Mouse (Mus musculus) neutrophil, adult 5-6 weeks (primary cell): ENCODE results near the gene Slc43a2. TPM values are rescaled to one million over a fixed set of nuclear protein-coding genes. Genes with fewer than 3 reads are reported as not detected.

Source experiments
- ATAC-seq: fragments of 151-379, 151-347 bp; 2 replicates; pipeline ENCODE4 v1.8.0; 2017; ENCODE audit warnings: mild to moderate bottlenecking, moderate TSS enrichment; ENCODE audit not compliant: insufficient number of reproducible peaks, poor library complexity, low FRiP score, severe bottlenecking; ENCODE audit errors: extremely low read depth
- total RNA-seq: library from RNA; stranded (forward); fragments of 200-1000 nt; gene quantifications from 2 replicates; pipeline ENCODE4 v1.2.3, GENCODE M21; 2017

The Slc43a2 gene
- total RNA-seq, 1 experiment from 2014 or later, result 48.4 TPM

- ATAC-seq, result peak; percentile 33; the same call in 1 of the 2 replicates
Observed at GRCm38 (mm10) chr11:75588285-75588941, 56.9 kb downstream of the Slc43a2 start.

- no peak for ATAC-seq
Observed at GRCm38 (mm10) chr11:75592612-75593011, 61.1 kb downstream of the Slc43a2 start.

GRCm38 (mm10) chr11:75594431-75594830 lies 62.9 kb downstream of the Slc43a2 start:
- peak; percentile 78 for ATAC-seq

GRCm38 (mm10) chr11:75595404-75595803 lies 63.9 kb downstream of the Slc43a2 start:
- no peak for ATAC-seq

GRCm38 (mm10) chr11:75595816-75596215 lies 64.3 kb downstream of the Slc43a2 start:
- ATAC-seq, result no peak

- ATAC-seq, result no peak
Observed at GRCm38 (mm10) chr11:75596726-75597255, 65.3 kb downstream of the Slc43a2 start.

- no peak for ATAC-seq
Observed at GRCm38 (mm10) chr11:75598004-75598403, 66.5 kb downstream of the Slc43a2 start.

GRCm38 (mm10) chr11:75599802-75600201 lies 68.3 kb downstream of the Slc43a2 start:
- ATAC-seq, result peak; percentile 73

GRCm38 (mm10) chr11:75604826-75605225 lies 73.3 kb downstream of the Slc43a2 start:
- ATAC-seq, result no peak

- no peak for ATAC-seq
Observed at GRCm38 (mm10) chr11:75605318-75605717, 73.8 kb downstream of the Slc43a2 start.

- ATAC-seq, result no peak
Observed at GRCm38 (mm10) chr11:75608776-75609175, 77.3 kb downstream of the Slc43a2 start.

- ATAC-seq, result no peak
Observed at GRCm38 (mm10) chr11:75610021-75610420, 78.5 kb downstream of the Slc43a2 start.

GRCm38 (mm10) chr11:75614769-75615168 lies 83.3 kb downstream of the Slc43a2 start:
- ATAC-seq, result no peak

GRCm38 (mm10) chr11:75615556-75615955 lies 84.1 kb downstream of the Slc43a2 start:
- ATAC-seq, result no peak

GRCm38 (mm10) chr11:75619133-75619532 lies 87.6 kb downstream of the Slc43a2 start:
- 0 out of 2 replicates have a peak, but pooled peaks have one; percentile 41 for ATAC-seq

- ATAC-seq, result no peak
Observed at GRCm38 (mm10) chr11:75620136-75620780, 88.8 kb downstream of the Slc43a2 start.

GRCm38 (mm10) chr11:75621426-75621825 lies 89.9 kb downstream of the Slc43a2 start:
- ATAC-seq, result no peak

GRCm38 (mm10) chr11:75622588-75623329 lies 91.3 kb downstream of the Slc43a2 start:
- ATAC-seq, result no peak

GRCm38 (mm10) chr11:75624102-75624554 lies 92.6 kb downstream of the Slc43a2 start:
- no peak for ATAC-seq
